Mouse (Mus musculus): ENCODE results near the gene Npr2. TPM values are rescaled to one million over a fixed set of nuclear protein-coding genes. Genes with fewer than 3 reads are reported as not detected.
A peak's percentile ranks its signal among the peaks of the same experiment; 100 is the strongest.

Gene Npr2
- total and polyA plus RNA-seq, 2 experiments from 2014 or later, result 9.1 to 28.2 TPM

- peak; percentile 80 for TF ChIP-seq CTCF (IDR thresholded peaks at IDR 0.05; ENCODE audit: low read depth)
- Histone ChIP-seq H3K27ac (ENCODE audit: low read depth, low read length) (no peak overlapping the region), H3K4me3 (ENCODE audit: low read depth, low read length) (no peak overlapping the region), H3K4me1 (ENCODE audit: insufficient read depth) (peaks cover 35% of the 10 kb centered on the region), H3K27me3 (ENCODE audit: insufficient read depth, low read length) (no peaks in the 10 kb centered on the region), H3K9me3 (ENCODE audit: low read length) (no peaks in the 10 kb centered on the region), H3K36me3 (ENCODE audit: insufficient read depth) (peaks cover 30% of the 10 kb centered on the region), H3K9ac (no peak overlapping the region), H3K4me2 (ENCODE audit: low read depth) (peak overlapping the region; percentile 96; the same call in 1 of the 2 replicates)
- DNase-seq (peak; percentile 90), ATAC-seq (peak; percentile 25; the same call in 1 of the 2 replicates)
- WGBS, result 6% methylated on average over 2 of the region's 2 CpGs
Observed at GRCm38 (mm10) chr4:43672070-43672469, 40.3 kb downstream of the Npr2 start.

GRCm38 (mm10) chr4:43673703-43674102 lies 42.0 kb downstream of the Npr2 start:
- H3K9me3 ChIP-seq (ENCODE audit: low read length), result no peaks in the 10 kb centered on the region
- no peak overlapping the region for H3K4me3 ChIP-seq (ENCODE audit: low read depth, low read length)
- H3K27me3 ChIP-seq (ENCODE audit: insufficient read depth, low read length), result no peaks in the 10 kb centered on the region
- H3K4me1 ChIP-seq (ENCODE audit: insufficient read depth), result peaks cover 30% of the 10 kb centered on the region
- DNase-seq, result no peak
- ATAC-seq, result no peak
- WGBS, result 79% methylated on average over 8 of the region's 8 CpGs
- H3K9ac ChIP-seq, result no peak overlapping the region
- no peak overlapping the region for H3K27ac ChIP-seq (ENCODE audit: low read depth, low read length)
- no peak overlapping the region for H3K4me2 ChIP-seq (ENCODE audit: low read depth)
- no peak for TF ChIP-seq CTCF (IDR thresholded peaks at IDR 0.05; ENCODE audit: low read depth)
- H3K36me3 ChIP-seq (ENCODE audit: insufficient read depth), result peaks cover 45% of the 10 kb centered on the region

GRCm38 (mm10) chr4:43674974-43675373 lies 43.2 kb downstream of the Npr2 start:
- Histone ChIP-seq H3K27ac (ENCODE audit: low read depth, low read length) (no peak overlapping the region), H3K4me1 (ENCODE audit: insufficient read depth) (peaks cover 26% of the 10 kb centered on the region), H3K36me3 (ENCODE audit: insufficient read depth) (peaks cover 52% of the 10 kb centered on the region), H3K9ac (no peak overlapping the region), H3K27me3 (ENCODE audit: insufficient read depth, low read length) (no peaks in the 10 kb centered on the region), H3K9me3 (ENCODE audit: low read length) (no peaks in the 10 kb centered on the region), H3K4me2 (ENCODE audit: low read depth) (no peak overlapping the region), H3K4me3 (ENCODE audit: low read depth, low read length) (no peak overlapping the region)
- TF ChIP-seq CTCF (IDR thresholded peaks at IDR 0.05; ENCODE audit: low read depth), result no peak
- WGBS, result 73% methylated on average over 5 of the region's 5 CpGs
- DNase-seq, result no peak
- no peak for ATAC-seq

GRCm38 (mm10) chr4:43675608-43676007 lies 43.9 kb downstream of the Npr2 start:
- no peak overlapping the region for H3K4me2 ChIP-seq (ENCODE audit: low read depth)
- H3K9ac ChIP-seq, result no peak overlapping the region
- WGBS, result 80% methylated on average over 4 of the region's 4 CpGs
- DNase-seq (no peak), ATAC-seq (no peak)
- no peaks in the 10 kb centered on the region for H3K27me3 ChIP-seq (ENCODE audit: insufficient read depth, low read length)
- no peak overlapping the region for H3K4me3 ChIP-seq (ENCODE audit: low read depth, low read length)
- H3K9me3 ChIP-seq (ENCODE audit: low read length), result no peaks in the 10 kb centered on the region
- H3K4me1 ChIP-seq (ENCODE audit: insufficient read depth), result peaks cover 20% of the 10 kb centered on the region
- no peak overlapping the region for H3K27ac ChIP-seq (ENCODE audit: low read depth, low read length)
- H3K36me3 ChIP-seq (ENCODE audit: insufficient read depth), result peaks cover 58% of the 10 kb centered on the region
- TF ChIP-seq CTCF (IDR thresholded peaks at IDR 0.05; ENCODE audit: low read depth), result no peak

- no peak for DNase-seq
- no peak for ATAC-seq
Observed at GRCm38 (mm10) chr4:43678541-43678940, 46.8 kb downstream of the Npr2 start.

GRCm38 (mm10) chr4:43679416-43680043 lies 47.8 kb downstream of the Npr2 start:
- no peak for ATAC-seq
- Histone ChIP-seq H3K9me3 (ENCODE audit: low read length) (no peaks in the 10 kb centered on the region), H3K4me1 (ENCODE audit: insufficient read depth) (no peaks in the 10 kb centered on the region), H3K27ac (ENCODE audit: low read depth, low read length) (no peak overlapping the region), H3K36me3 (ENCODE audit: insufficient read depth) (peaks cover 87% of the 10 kb centered on the region), H3K4me3 (ENCODE audit: low read depth, low read length) (no peak overlapping the region), H3K27me3 (ENCODE audit: insufficient read depth, low read length) (no peaks in the 10 kb centered on the region), H3K4me2 (ENCODE audit: low read depth) (no peak overlapping the region), H3K9ac (no peak overlapping the region)
- 92% methylated on average over 7 of the region's 7 CpGs for WGBS
- DNase-seq, result no peak
- TF ChIP-seq CTCF (IDR thresholded peaks at IDR 0.05; ENCODE audit: low read depth), result no peak

More at GRCm38 (mm10) chr4:43678541-43678940, 46.8 kb downstream of the Npr2 start:
- no peaks in the 10 kb centered on the region for H3K9me3 ChIP-seq (ENCODE audit: low read length)
- H3K36me3 ChIP-seq (ENCODE audit: insufficient read depth), result peaks cover 83% of the 10 kb centered on the region
- H3K27ac ChIP-seq (ENCODE audit: low read depth, low read length), result no peak overlapping the region
- no peaks in the 10 kb centered on the region for H3K4me1 ChIP-seq (ENCODE audit: insufficient read depth)
- TF ChIP-seq CTCF (IDR thresholded peaks at IDR 0.05; ENCODE audit: low read depth), result no peak
- no peaks in the 10 kb centered on the region for H3K27me3 ChIP-seq (ENCODE audit: insufficient read depth, low read length)
- no peak overlapping the region for H3K4me3 ChIP-seq (ENCODE audit: low read depth, low read length)
- no peak overlapping the region for H3K4me2 ChIP-seq (ENCODE audit: low read depth)
- no peak overlapping the region for H3K9ac ChIP-seq
- 80% methylated on average over 6 of the region's 6 CpGs for WGBS

- H3K9me3 ChIP-seq (ENCODE audit: low read length), result no peaks in the 10 kb centered on the region
- no peaks in the 10 kb centered on the region for H3K4me1 ChIP-seq (ENCODE audit: insufficient read depth)
- no peak for TF ChIP-seq CTCF (IDR thresholded peaks at IDR 0.05; ENCODE audit: low read depth)
- H3K4me3 ChIP-seq (ENCODE audit: low read depth, low read length), result no peak overlapping the region
- 93% methylated on average over 17 of the region's 17 CpGs for WGBS
- peaks cover 59% of the 10 kb centered on the region for H3K36me3 ChIP-seq (ENCODE audit: insufficient read depth)
- H3K4me2 ChIP-seq (ENCODE audit: low read depth), result no peak overlapping the region
- no peak for DNase-seq
- H3K27me3 ChIP-seq (ENCODE audit: insufficient read depth, low read length), result no peaks in the 10 kb centered on the region
- H3K27ac ChIP-seq (ENCODE audit: low read depth, low read length), result no peak overlapping the region
- H3K9ac ChIP-seq, result no peak overlapping the region
- ATAC-seq, result no peak
Observed at GRCm38 (mm10) chr4:43690021-43690420, 58.3 kb downstream of the Npr2 start.

Data from forebrain, postnatal 0 days (tissue).